Comparison of ENCODE assay signal across 8 mouse cellular contexts in the genomic region with DNA sequence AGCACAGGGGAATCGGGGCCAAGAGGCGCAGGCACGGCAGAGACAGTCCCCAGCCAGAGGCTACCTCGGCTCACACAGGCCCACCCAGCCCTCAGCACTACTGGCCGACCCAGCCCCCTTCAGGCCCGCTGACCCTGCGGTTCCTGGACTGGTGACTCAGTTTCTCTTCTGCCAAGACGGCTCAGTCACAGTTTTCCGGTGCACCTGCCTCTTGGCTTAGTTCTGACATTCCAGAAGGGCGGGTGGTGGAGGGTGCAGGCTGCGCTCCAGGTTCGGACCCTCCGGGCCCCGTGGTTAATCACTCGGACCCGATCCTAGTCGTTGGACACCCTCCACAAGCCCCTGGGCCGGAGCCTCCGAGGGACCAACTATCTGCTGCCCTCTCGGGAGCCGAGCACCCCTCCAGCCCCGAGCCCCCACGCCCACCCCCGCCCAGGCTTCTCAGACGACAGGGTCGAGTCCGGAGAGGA. TPM values are rescaled to one million over a fixed set of nuclear protein-coding genes. Genes with fewer than 3 reads are reported as not detected.
DNase-seq lines count a peak whose midpoint lies in the region; ATAC-seq lines count a peak whose summit lies in the region.

No protein-coding gene starts in this region.

- peak; percentile 41 for DNase-seq in gastrocnemius, postnatal 14 days
- no peak for DNase-seq in gastrocnemius, adult 8-10 months (ENCODE audit: low spot score in 2 of 2)
- DNase-seq in 3T3-L1 (ENCODE audit: low read depth, low spot score), result peak; percentile 49
- peak; percentile 19 for DNase-seq in lung, postnatal 36 days
- DNase-seq in yolk sac, embryonic 10.5 days (ENCODE audit: low spot score), result no peak
- no peak for DNase-seq in left cerebral cortex, postnatal 14 days (ENCODE audit: low spot score in 2 of 2)

- intact Hi-C loops in gastrocnemius, postnatal 14 days (cut with DNase I; ENCODE audit: low total_unique reads), result no loop called here
- intact Hi-C loops in left cerebral cortex, postnatal 14 days (cut with DNase I), result no loop called here

- peak overlapping the region; percentile 98 for H3K4me3 ChIP-seq in brown adipose tissue, adult 24 weeks (ENCODE audit: insufficient read depth, low read depth, low read length)
- H3K4me3 ChIP-seq in hindbrain, embryonic 16.5 days (ENCODE audit: low read length), result peak overlapping the region; percentile 94

- WGBS in hindbrain, embryonic 16.5 days, result 2% methylated on average over 26 of the region's 27 CpGs

- H3K9ac ChIP-seq in hindbrain, embryonic 16.5 days (ENCODE audit: low read depth, low read length), result peak overlapping the region; percentile 97

- peaks cover 3% of the 10 kb centered on the region; the same call in 1 of the 2 replicates for H3K4me1 ChIP-seq in brown adipose tissue, adult 24 weeks (ENCODE audit: control insufficient read depth, insufficient read depth, insufficient read length, low read length)
- peaks cover 16% of the 10 kb centered on the region for H3K4me1 ChIP-seq in hindbrain, embryonic 16.5 days (ENCODE audit: control insufficient read depth, insufficient read depth, low read depth, low read length)

- H3K9me3 ChIP-seq in hindbrain, embryonic 16.5 days (ENCODE audit: control insufficient read depth, low read length), result no peaks in the 10 kb centered on the region

- peak overlapping the region; percentile 96 for H3K4me2 ChIP-seq in hindbrain, embryonic 16.5 days (ENCODE audit: low read length)

- peak; percentile 25 for ATAC-seq in hindbrain, embryonic 16.5 days

- no peaks in the 10 kb centered on the region for H3K27me3 ChIP-seq in hindbrain, embryonic 16.5 days (replicated peaks; ENCODE audit: control insufficient read depth, insufficient read depth, low read length)

- peak overlapping the region; percentile 44; the same call in 1 of the 2 replicates for H3K27ac ChIP-seq in brown adipose tissue, adult 24 weeks (replicated peaks; ENCODE audit: low read depth, low read length)
- peak overlapping the region; percentile 97 for H3K27ac ChIP-seq in hindbrain, embryonic 16.5 days (ENCODE audit: low read depth, low read length)

- peaks cover 22% of the 10 kb centered on the region for H3K36me3 ChIP-seq in hindbrain, embryonic 16.5 days (ENCODE audit: control insufficient read depth, insufficient read depth, low read length)

RNA-seq across cellular contexts. Expression of a gene that starts 0.7 kb away (rescaled TPM):
- 10 to 100 TPM; 47.1 to 47.6 TPM for total RNA-seq in gastrocnemius, postnatal 14 days (2021)
- total RNA-seq in gastrocnemius, adult 8-10 months (2022), result 10 to 100 TPM; 45.9 to 57.4 (median 49.0) TPM
- polyA plus RNA-seq in brown adipose tissue, adult 24 weeks (2012; ENCODE audit: insufficient read depth, insufficient read length, missing spikeins), result 34.7 and 38.2 TPM in 2 replicates
- 70.7 and 76.5 TPM in 2 replicates for polyA plus RNA-seq in hindbrain, embryonic 16.5 days (2015; fragmentation: Nextera tagmentation; extraction: Ambion mirVana)
- 10 to 100 TPM; 68.4 to 75.0 TPM for total RNA-seq in left cerebral cortex, postnatal 14 days (2021)

RNA-seq across cellular contexts. Expression of a gene that starts 11.6 kb away (rescaled TPM):
- over 10,000 TPM; 16,285 to 17,681 TPM for total RNA-seq in gastrocnemius, postnatal 14 days (2021)
- over 10,000 TPM; 27,209 to 31,432 (median 30,252) TPM for total RNA-seq in gastrocnemius, adult 8-10 months (2022)
- polyA plus RNA-seq in brown adipose tissue, adult 24 weeks (2012; ENCODE audit: insufficient read depth, insufficient read length, missing spikeins), result 236 and 316 TPM in 2 replicates
- polyA plus RNA-seq in hindbrain, embryonic 16.5 days (2015; fragmentation: Nextera tagmentation; extraction: Ambion mirVana), result 0.56 and 14.3 TPM in 2 replicates
- total RNA-seq in left cerebral cortex, postnatal 14 days (2021), result under 1 TPM in 1 of 2 experiments, not detected in 1; 0.21 TPM

RNA-seq across cellular contexts. Expression of a gene that starts 12.6 kb away (rescaled TPM):
- total RNA-seq in gastrocnemius, postnatal 14 days (2021), result 100 to 1,000 TPM; 117 to 146 TPM
- 100 to 1,000 TPM; 116 to 151 (median 137) TPM for total RNA-seq in gastrocnemius, adult 8-10 months (2022)
- 184 and 254 TPM in 2 replicates for polyA plus RNA-seq in brown adipose tissue, adult 24 weeks (2012; ENCODE audit: insufficient read depth, insufficient read length, missing spikeins)
- polyA plus RNA-seq in hindbrain, embryonic 16.5 days (2015; fragmentation: Nextera tagmentation; extraction: Ambion mirVana), result 136 and 137 TPM in 2 replicates
- 10 to 100 TPM; 81.4 to 87.8 TPM for total RNA-seq in left cerebral cortex, postnatal 14 days (2021)

RNA-seq across cellular contexts. Expression of a gene that starts 28.7 kb away (rescaled TPM):
- total RNA-seq in gastrocnemius, postnatal 14 days (2021), result 10 to 100 TPM; 31.1 to 32.4 TPM
- 10 to 100 TPM; 25.4 to 32.4 (median 29.9) TPM for total RNA-seq in gastrocnemius, adult 8-10 months (2022)
- polyA plus RNA-seq in brown adipose tissue, adult 24 weeks (2012; ENCODE audit: insufficient read depth, insufficient read length, missing spikeins), result 21.4 and 27.7 TPM in 2 replicates
- polyA plus RNA-seq in hindbrain, embryonic 16.5 days (2015; fragmentation: Nextera tagmentation; extraction: Ambion mirVana), result 48.1 and 59.7 TPM in 2 replicates
- 100 to 1,000 TPM; 116 to 119 TPM for total RNA-seq in left cerebral cortex, postnatal 14 days (2021)

RNA-seq across cellular contexts. Expression of a gene that starts 46.0 kb away (rescaled TPM):
- total RNA-seq in gastrocnemius, postnatal 14 days (2021), result 10 to 100 TPM; 12.1 to 12.7 TPM
- total RNA-seq in gastrocnemius, adult 8-10 months (2022), result 10 to 100 TPM; 10.5 to 19.2 (median 15.1) TPM
- polyA plus RNA-seq in brown adipose tissue, adult 24 weeks (2012; ENCODE audit: insufficient read depth, insufficient read length, missing spikeins), result 2.9 and 6.4 TPM in 2 replicates
- polyA plus RNA-seq in hindbrain, embryonic 16.5 days (2015; fragmentation: Nextera tagmentation; extraction: Ambion mirVana), result 23.1 and 26.0 TPM in 2 replicates
- 10 to 100 TPM; 11.4 to 12.6 TPM for total RNA-seq in left cerebral cortex, postnatal 14 days (2021)

Comparison
In these comparisons a context has a peak if more than half of its experiments do, and no peak if none do; other contexts are left out.
1. DNase-seq: peak in gastrocnemius, postnatal 14 days (single experiment), 3T3-L1 (single experiment) and lung, postnatal 36 days (single experiment); none in gastrocnemius, adult 8-10 months (0 of 2), yolk sac, embryonic 10.5 days (single experiment) and left cerebral cortex, postnatal 14 days (0 of 2).
2. RNA of a gene that starts 11.6 kb away (total RNA-seq): 27,209 to 31,432 TPM in gastrocnemius, adult 8-10 months and 16,285 to 17,681 TPM in gastrocnemius, postnatal 14 days; 0.21 TPM in left cerebral cortex, postnatal 14 days; every median in the first group is over 1,000 times any median in the second.